In genomic region chr19:20298431-20298830, GRCm38 (mm10) we compare ENCODE assay signal across 21 mouse cellular contexts.
A peak's percentile ranks its signal among the peaks of the same experiment; 100 is the strongest.
DNase-seq lines count a peak whose midpoint lies in the region; ATAC-seq and TF ChIP-seq lines count a peak whose summit lies in the region.
"Had no signal": no experiment of that assay in that cellular context is flagged by ENCODE, and none has a peak within 500 bp of the region (broad histone marks: within the 10 kb centered on the region; RNA-seq: fewer than 3 reads in every experiment).

No protein-coding gene starts in this region.

- WGBS in midbrain, embryonic 11.5 days: 91% methylated on average over 2 of the region's 2 CpGs
- WGBS in midbrain, embryonic 10.5 days: 88% methylated on average over 2 of the region's 2 CpGs
- 87% methylated on average over 2 of the region's 2 CpGs for WGBS in midbrain, embryonic 14.5 days
- 91% methylated on average over 2 of the region's 2 CpGs for WGBS in midbrain, postnatal 0 days

- H3K27me3 ChIP-seq in midbrain, embryonic 11.5 days (ENCODE audit: control insufficient read depth, insufficient read depth, low read length): no peaks in the 10 kb centered on the region
- no peaks in the 10 kb centered on the region for H3K27me3 ChIP-seq in midbrain, embryonic 10.5 days (ENCODE audit: low read depth, poor library complexity, severe bottlenecking)
- H3K27me3 ChIP-seq in midbrain, embryonic 14.5 days (ENCODE audit: control insufficient read depth, insufficient read depth, low read length): no peaks in the 10 kb centered on the region
- H3K27me3 ChIP-seq in midbrain, postnatal 0 days (ENCODE audit: insufficient read depth, low read length): no peaks in the 10 kb centered on the region
- H3K27me3 ChIP-seq: CH12.LX had no signal

- H3K4me3 ChIP-seq in midbrain, embryonic 11.5 days (ENCODE audit: low read depth, low read length): no peak overlapping the region
- H3K4me3 ChIP-seq in midbrain, embryonic 10.5 days: no peak overlapping the region
- no peak overlapping the region for H3K4me3 ChIP-seq in midbrain, embryonic 14.5 days (replicated peaks; ENCODE audit: low read depth, low read length)
- no peak overlapping the region for H3K4me3 ChIP-seq in midbrain, postnatal 0 days (ENCODE audit: low read depth, low read length)

- ATAC-seq in midbrain, embryonic 11.5 days (ENCODE audit: low FRiP score): no peak
- ATAC-seq in midbrain, embryonic 14.5 days (ENCODE audit: low FRiP score, low TSS enrichment): peak; percentile 53; the same call in 1 of the 2 replicates
- ATAC-seq in midbrain, postnatal 0 days (ENCODE audit: low FRiP score): no peak
- ATAC-seq: activated CD4-positive, CD25-positive, alpha-beta regulatory T cell, adult 4 months; CD4-positive, CD25-positive, alpha-beta regulatory T cell, adult 4 months; Patski had no signal

- H3K36me3 ChIP-seq in midbrain, embryonic 11.5 days (ENCODE audit: control insufficient read depth, insufficient read depth, low read length): no peaks in the 10 kb centered on the region
- H3K36me3 ChIP-seq in midbrain, embryonic 10.5 days: no peaks in the 10 kb centered on the region
- no peaks in the 10 kb centered on the region for H3K36me3 ChIP-seq in midbrain, embryonic 14.5 days (ENCODE audit: control insufficient read depth, insufficient read depth, low read length)
- no peaks in the 10 kb centered on the region for H3K36me3 ChIP-seq in midbrain, postnatal 0 days (ENCODE audit: insufficient read depth, low read length)
- H3K36me3 ChIP-seq: G1E had no signal

- no peak overlapping the region for H3K9ac ChIP-seq in midbrain, embryonic 11.5 days (ENCODE audit: low read length)
- H3K9ac ChIP-seq in midbrain, embryonic 14.5 days (replicated peaks; ENCODE audit: low read length): no peak overlapping the region
- H3K9ac ChIP-seq in midbrain, postnatal 0 days (replicated peaks; ENCODE audit: low read length, poor library complexity, severe bottlenecking): no peak overlapping the region

- TF ChIP-seq CTCF in midbrain, postnatal 0 days (IDR thresholded peaks at IDR 0.05): no peak

- H3K4me1 ChIP-seq in midbrain, embryonic 11.5 days (ENCODE audit: control insufficient read depth, insufficient read depth, low read length): no peaks in the 10 kb centered on the region
- peaks cover 6% of the 10 kb centered on the region for H3K4me1 ChIP-seq in midbrain, embryonic 10.5 days
- H3K4me1 ChIP-seq in midbrain, embryonic 14.5 days (ENCODE audit: control insufficient read depth, insufficient read depth, low read length): 0 out of 2 replicates have a peak, but pooled peaks cover 5% of the 10 kb centered on the region
- H3K4me1 ChIP-seq in midbrain, postnatal 0 days (ENCODE audit: insufficient read depth, low read length): no peaks in the 10 kb centered on the region

- H3K4me2 ChIP-seq in midbrain, embryonic 11.5 days: no peak overlapping the region
- H3K4me2 ChIP-seq in midbrain, embryonic 14.5 days (ENCODE audit: low read length): no peak overlapping the region
- no peak overlapping the region for H3K4me2 ChIP-seq in midbrain, postnatal 0 days (ENCODE audit: low read depth, low read length, poor library complexity, severe bottlenecking)

- H3K9me3 ChIP-seq in midbrain, embryonic 11.5 days (ENCODE audit: control insufficient read depth, low read length): no peaks in the 10 kb centered on the region
- no peaks in the 10 kb centered on the region for H3K9me3 ChIP-seq in midbrain, embryonic 10.5 days (replicated peaks)
- H3K9me3 ChIP-seq in midbrain, embryonic 14.5 days (ENCODE audit: control insufficient read depth, low read length): no peaks in the 10 kb centered on the region
- H3K9me3 ChIP-seq in midbrain, postnatal 0 days (ENCODE audit: low read length): no peaks in the 10 kb centered on the region
- H3K9me3 ChIP-seq: G1E had no signal

- DNase-seq in heart, adult 11 months: peak; percentile 79
- DNase-seq in heart, adult 18-20 months: no peak
- peak; percentile 37 for DNase-seq in midbrain, embryonic 11.5 days (ENCODE audit: low spot score, missing footprints)
- DNase-seq in midbrain, embryonic 10.5 days (ENCODE audit: low spot score): no peak
- DNase-seq in midbrain, embryonic 14.5 days: no peak
- no peak for DNase-seq in midbrain, postnatal 0 days (ENCODE audit: low spot score)
- DNase-seq: adrenal gland, adult 2 months; adrenal gland, adult 8-10 months; adrenal gland, postnatal 10 days; adrenal gland, postnatal 14 days; adrenal gland, postnatal 25 days; adrenal gland, postnatal 36 days; B cell, adult 2 months; cerebellum, adult 11 months; cerebellum, adult 11-12 months; cerebellum, adult 18-20 months had no signal

- no peak overlapping the region for H3K27ac ChIP-seq in midbrain, embryonic 11.5 days (ENCODE audit: low read depth, low read length)
- no peak overlapping the region for H3K27ac ChIP-seq in midbrain, embryonic 10.5 days (replicated peaks)
- no peak overlapping the region for H3K27ac ChIP-seq in midbrain, embryonic 14.5 days (replicated peaks; ENCODE audit: low read depth, low read length)
- no peak overlapping the region for H3K27ac ChIP-seq in midbrain, postnatal 0 days (ENCODE audit: low read depth, low read length)

Comparison
In these comparisons a context has a peak if more than half of its experiments do, and no peak if none do; other contexts are left out.
1. DNase-seq: peak in heart, adult 11 months (single experiment) and midbrain, embryonic 11.5 days (single experiment); none in heart, adult 18-20 months (0 of 2), midbrain, embryonic 10.5 days (single experiment), midbrain, embryonic 14.5 days (single experiment) and midbrain, postnatal 0 days (single experiment).